Mouse (Mus musculus): ENCODE measurements around the gene Ccdc18.

DNA sequence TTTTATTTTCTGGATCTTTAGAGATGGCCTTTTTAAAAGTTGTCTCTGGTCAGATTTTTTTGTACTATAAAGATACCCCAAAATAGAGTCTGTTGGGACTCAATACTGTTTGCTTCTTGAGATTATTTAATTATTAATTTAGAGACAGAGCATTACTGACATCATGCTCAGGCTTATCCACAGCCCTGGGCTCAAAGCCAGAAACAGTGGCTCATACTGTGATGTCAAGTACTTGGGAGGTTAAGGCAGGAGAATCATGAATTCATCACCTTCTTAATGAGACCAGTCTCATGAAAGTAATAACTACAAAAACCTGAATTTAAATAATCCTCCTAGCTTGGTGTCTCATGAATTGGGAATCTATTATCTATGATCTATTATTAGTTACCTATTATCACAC lies 32.5 kb upstream of the Ccdc18 start:
- TF ChIP-seq POLR2A (IDR thresholded peaks at IDR 0.05; ENCODE audit: insufficient read length, low read depth): no peak
- no peak for TF ChIP-seq POLR2AphosphoS2 (IDR thresholded peaks at IDR 0.05; ENCODE audit: insufficient read length, low read depth)
- no peak for TF ChIP-seq SRF (IDR thresholded peaks at IDR 0.05; ENCODE audit: control insufficient read depth, insufficient read length, low read depth)
- no peak for TF ChIP-seq E2F4 (IDR thresholded peaks at IDR 0.05; ENCODE audit: insufficient read depth)
- TF ChIP-seq MAX (IDR thresholded peaks at IDR 0.05; ENCODE audit: low read depth): no peak
- TF ChIP-seq USF1 (IDR thresholded peaks at IDR 0.05; ENCODE audit: low read depth): no peak
- TF ChIP-seq TCF12 (IDR thresholded peaks at IDR 0.05; ENCODE audit: insufficient read depth, poor library complexity, severe bottlenecking): no peak
- no peak for TF ChIP-seq TCF3 (IDR thresholded peaks at IDR 0.05; ENCODE audit: insufficient read length, low read depth)
- TF ChIP-seq CEBPB (IDR thresholded peaks at IDR 0.05; ENCODE audit: insufficient read depth, poor library complexity, severe bottlenecking): no peak
- TF ChIP-seq REST (IDR thresholded peaks at IDR 0.05; ENCODE audit: insufficient read depth, insufficient read length): no peak
